Mouse (Mus musculus) intestine, postnatal 0 days (tissue): Measurements from ENCODE around the gene Arhgap22. TPM values are rescaled to one million over a fixed set of nuclear protein-coding genes. Genes with fewer than 3 reads are reported as not detected.

Experiments used
- ATAC-seq: fragments of 200-750 bp; cut with Nextera tagmentation; 2 replicates; pipeline ENCODE4 v1.8.0; 2017; ENCODE audit warnings: mild to moderate bottlenecking, moderate TSS enrichment, moderate library complexity
- H3K27ac ChIP-seq: fragments of 300-500 bp; sonication (generic); 2 replicates; pipeline ENCODE4 v1.5.1; 2014; ENCODE audit warnings: mild to moderate bottlenecking, low read depth, low read length, moderate library complexity
- H3K27me3 ChIP-seq: fragments of 300-500 bp; sonication (generic); replicated peaks from 2 replicates; pipeline ENCODE4 v1.6.1; 2014; ENCODE audit warnings: low read length, mixed read lengths; ENCODE audit not compliant: control insufficient read depth, insufficient read depth
- H3K36me3 ChIP-seq: fragments of 300-500 bp; sonication (generic); 2 replicates; pipeline ENCODE4 v1.6.1; 2014; ENCODE audit warnings: mild to moderate bottlenecking, moderate library complexity; ENCODE audit not compliant: control insufficient read depth, insufficient read depth
- H3K4me1 ChIP-seq: fragments of 300-500 bp; sonication (generic); replicated peaks from 2 replicates; pipeline ENCODE4 v1.6.1; 2014; ENCODE audit warnings: antibody characterized with exemption, low read length, mixed read lengths; ENCODE audit not compliant: control insufficient read depth, insufficient read depth
- H3K4me2 ChIP-seq: fragments of 300-500 bp; sonication (generic); replicated peaks from 2 replicates; pipeline ENCODE4 v1.6.1; 2014; ENCODE audit warnings: low read depth, mild to moderate bottlenecking, moderate library complexity
- H3K4me3 ChIP-seq: fragments of 300-500 bp; sonication (generic); 2 replicates; pipeline ENCODE4 v1.5.1; 2014; ENCODE audit warnings: low read depth, low read length
- H3K9ac ChIP-seq: fragments of 300-500 bp; sonication (generic); 2 replicates; pipeline ENCODE4 v1.6.1; 2014; ENCODE audit warnings: mild to moderate bottlenecking, low read depth, low read length
- H3K9me3 ChIP-seq: fragments of 300-500 bp; sonication (generic); 2 replicates; pipeline ENCODE4 v1.6.1; 2016; ENCODE audit warnings: mixed run types; ENCODE audit not compliant: control insufficient read depth
- CTCF ChIP-seq: sonication (generic); IDR thresholded peaks from 2 replicates; pipeline ENCODE4 v1.5.1; 2016; ENCODE audit warnings: low read depth, mild to moderate bottlenecking, control low read depth, antibody characterized with exemption, moderate library complexity
- WGBS: fragments of 180-500 bp; shearing (Covaris S2); extraction: QIAGEN DNeasy Blood & Tissue Kit; methylation state at CpG from one replicate; pipeline ENCODE4 v1.1.7; 2014; 5-methylcytosine and 5-hydroxymethylcytosine counted together
- polyA plus RNA-seq: library from polyadenylated mRNA; unstranded; fragments of >200 nt; fragmentation: Nextera tagmentation; extraction: Ambion mirVana; gene quantifications from 2 replicates; pipeline ENCODE4 v1.2.1, GENCODE M21; 2015

The Arhgap22 gene
- polyA plus RNA-seq, 1 experiment from 2014 or later, result 1.9 TPM

- no peak for TF ChIP-seq CTCF
- 78% methylated on average over 11 of the region's 11 CpGs for WGBS
- no peaks in the 10 kb centered on the region for H3K9me3 ChIP-seq
- no peaks in the 10 kb centered on the region for H3K36me3 ChIP-seq
- H3K9ac ChIP-seq, result no peak within 1 kb of the TSS
- ATAC-seq, result no peak
- H3K27ac ChIP-seq, result no peak within 1 kb of the TSS
- no peak within 1 kb of the TSS for H3K4me3 ChIP-seq
- H3K27me3 ChIP-seq, result no peaks in the 10 kb centered on the region
- H3K4me1 ChIP-seq, result no peaks in the 10 kb centered on the region
- H3K4me2 ChIP-seq, result no peak within 1 kb of the TSS
Measured at GRCm38 (mm10) chr14:33185068-33185800, 28.6 kb upstream of the Arhgap22 start, which contains the start of gene Wdfy4. Wdfy4 (minus strand) TSS chr14:33185508.

DNA sequence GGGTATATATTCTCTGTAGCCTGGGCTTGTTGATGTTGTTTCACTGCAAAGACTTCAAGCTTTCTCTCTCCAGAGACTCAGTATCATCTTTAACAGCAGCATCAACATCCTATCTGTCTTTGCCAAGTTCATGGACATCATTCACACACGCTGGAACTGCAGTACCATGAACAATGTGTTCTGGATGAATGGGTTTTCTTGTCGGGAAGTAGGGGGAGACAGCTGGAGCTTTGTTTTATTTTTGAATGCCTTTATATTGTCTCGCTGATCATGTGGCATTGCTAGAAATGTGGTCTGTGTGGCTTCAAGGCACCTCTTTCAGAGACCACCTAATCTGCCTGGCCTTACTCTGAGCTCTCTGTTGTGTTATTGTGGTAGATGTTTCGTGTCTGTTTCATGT, 26.6 kb upstream of the Arhgap22 start:
- ATAC-seq, result no peak
- WGBS, result 54% methylated on average over 4 of the region's 4 CpGs
- TF ChIP-seq CTCF, result no peak

DNA sequence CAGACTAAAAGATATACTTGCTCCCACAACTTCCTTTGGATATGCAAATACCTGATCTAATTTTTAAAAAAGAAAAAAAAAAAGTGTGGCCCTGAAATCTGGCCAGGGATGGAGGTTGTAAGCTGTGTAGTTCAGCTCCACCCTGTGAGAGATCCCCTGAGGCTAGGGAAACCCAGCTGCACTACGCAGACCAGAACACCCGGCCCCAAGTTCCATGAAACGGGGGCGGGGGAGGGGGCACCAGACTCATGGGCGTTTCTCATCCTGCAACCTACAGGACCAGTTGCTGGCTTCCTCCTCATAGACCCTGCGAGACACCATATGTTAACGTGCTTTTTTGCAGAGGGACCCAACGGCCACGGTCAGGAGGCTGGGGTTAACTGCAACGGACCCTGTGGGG, 24.6 kb upstream of the Arhgap22 start:
- TF ChIP-seq CTCF, result no peak
- Histone ChIP-seq H3K4me2 (no peak overlapping the region), H3K4me3 (no peak overlapping the region), H3K9ac (no peak overlapping the region), H3K4me1 (no peaks in the 10 kb centered on the region), H3K27ac (no peak overlapping the region), H3K9me3 (no peaks in the 10 kb centered on the region), H3K36me3 (no peaks in the 10 kb centered on the region), H3K27me3 (no peaks in the 10 kb centered on the region)
- no peak for ATAC-seq
- WGBS, result 77% methylated on average over 10 of the region's 10 CpGs

More for the DNA sequence above, 26.6 kb upstream of the Arhgap22 start:
- Histone ChIP-seq H3K27ac (no peak overlapping the region), H3K9me3 (no peaks in the 10 kb centered on the region), H3K27me3 (no peaks in the 10 kb centered on the region), H3K4me3 (no peak overlapping the region), H3K4me1 (no peaks in the 10 kb centered on the region), H3K9ac (no peak overlapping the region), H3K36me3 (no peaks in the 10 kb centered on the region), H3K4me2 (no peak overlapping the region)

DNA sequence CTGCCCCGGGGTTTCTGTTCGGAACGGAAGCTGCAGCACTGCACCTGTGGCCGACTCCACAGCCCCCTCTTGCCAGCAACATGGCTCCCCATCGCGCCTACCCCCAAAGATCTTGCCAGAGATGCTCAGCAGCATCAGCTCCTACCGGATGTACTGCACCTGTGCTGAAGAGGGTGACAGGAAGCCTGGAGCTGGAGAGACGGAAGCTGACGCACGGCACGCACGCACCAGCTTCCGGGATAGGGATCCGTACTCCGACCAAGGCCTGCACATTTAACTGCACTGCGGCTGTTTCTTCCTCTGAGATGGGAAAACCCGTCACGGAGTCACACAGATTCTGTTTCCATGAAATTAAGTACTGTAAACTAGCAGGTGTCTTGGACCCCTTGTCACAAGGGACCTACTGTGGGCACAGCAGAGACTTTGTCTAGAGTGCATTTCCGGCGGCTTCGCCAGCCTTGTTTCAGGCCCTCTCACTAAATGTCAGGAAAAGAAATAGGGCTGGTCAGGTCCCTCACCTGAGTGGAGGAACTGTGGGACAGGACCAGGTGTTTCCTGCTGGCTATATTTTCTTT, 23.9 kb upstream of the Arhgap22 start:
- Histone ChIP-seq H3K9me3 (no peaks in the 10 kb centered on the region), H3K4me1 (no peaks in the 10 kb centered on the region), H3K9ac (no peak overlapping the region), H3K27ac (no peak overlapping the region), H3K27me3 (no peaks in the 10 kb centered on the region), H3K4me3 (no peak overlapping the region), H3K4me2 (no peak overlapping the region), H3K36me3 (no peaks in the 10 kb centered on the region)
- no peak for TF ChIP-seq CTCF
- 90% methylated on average over 21 of the region's 21 CpGs for WGBS
- no peak for ATAC-seq

DNA sequence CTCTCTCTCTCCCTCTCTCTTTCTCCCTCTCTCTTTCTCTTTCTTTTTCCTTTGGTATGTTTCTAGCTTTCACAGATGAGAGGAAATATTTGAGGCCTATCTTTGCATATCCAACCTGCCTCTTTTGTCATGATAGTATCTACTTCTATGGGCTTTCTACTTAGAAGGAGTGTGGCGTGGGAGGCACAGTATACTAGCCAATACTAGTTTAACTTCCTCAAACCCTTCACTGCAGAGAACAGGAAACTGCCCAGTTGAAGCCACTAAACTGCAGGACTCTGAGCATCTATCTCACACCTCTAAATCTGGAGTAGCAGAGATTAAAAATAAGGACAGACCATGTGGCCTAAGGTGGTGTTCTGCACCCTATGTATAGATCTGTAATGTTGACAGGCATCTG, 23.2 kb upstream of the Arhgap22 start:
- no peak for TF ChIP-seq CTCF
- no peak for ATAC-seq
- Histone ChIP-seq H3K9me3 (no peaks in the 10 kb centered on the region), H3K9ac (no peak overlapping the region), H3K4me1 (no peaks in the 10 kb centered on the region), H3K27ac (no peak overlapping the region), H3K27me3 (no peaks in the 10 kb centered on the region), H3K36me3 (no peaks in the 10 kb centered on the region), H3K4me2 (no peak overlapping the region), H3K4me3 (no peak overlapping the region)
- WGBS, result 87% methylated on average over 1 of the region's 1 CpGs

GRCm38 (mm10) chr14:33193762-33194161, 20.1 kb upstream of the Arhgap22 start:
- Histone ChIP-seq H3K27me3 (no peaks in the 10 kb centered on the region), H3K27ac (no peak overlapping the region), H3K4me2 (no peak overlapping the region), H3K9ac (no peak overlapping the region), H3K9me3 (no peaks in the 10 kb centered on the region), H3K36me3 (no peaks in the 10 kb centered on the region), H3K4me3 (no peak overlapping the region), H3K4me1 (no peaks in the 10 kb centered on the region)
- TF ChIP-seq CTCF, result no peak
- no peak for ATAC-seq
